14 mouse cellular contexts compared by ENCODE assay signal in the genomic region with DNA sequence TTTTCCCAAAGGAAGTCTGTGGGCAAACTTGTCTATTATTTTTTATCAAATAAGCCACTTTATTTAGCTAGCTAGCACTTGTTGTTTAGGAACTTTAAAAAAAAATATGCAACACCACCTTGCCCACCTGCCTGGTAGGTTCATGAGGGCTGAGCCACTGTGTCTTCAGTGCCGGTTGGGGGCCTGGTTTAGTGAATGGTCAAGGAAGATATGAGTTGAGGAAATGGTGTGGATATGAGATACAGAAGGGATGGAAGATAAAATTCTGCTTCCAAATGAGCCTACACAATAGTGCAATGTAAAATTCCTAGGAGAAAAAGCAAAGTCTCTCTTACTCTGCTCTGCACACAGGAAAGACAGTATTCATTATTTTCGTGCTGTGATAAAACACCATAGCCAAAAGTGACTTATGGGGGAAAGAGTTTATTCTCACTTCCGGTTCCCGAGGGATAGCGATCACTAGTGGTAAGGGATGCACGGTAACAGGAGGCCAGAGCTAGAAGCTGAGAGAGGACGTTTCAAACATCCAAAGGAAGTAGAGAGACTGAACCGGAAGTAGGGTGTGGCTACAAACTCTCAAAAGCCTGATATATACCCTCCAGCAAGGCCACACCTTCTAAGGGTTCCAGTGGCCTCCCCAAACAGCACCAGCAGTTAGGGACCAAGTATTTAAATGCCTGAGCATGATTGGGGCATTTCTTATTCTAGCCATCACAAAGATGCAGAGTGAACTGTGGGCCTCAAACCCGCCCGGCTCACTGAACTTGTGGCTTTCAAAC. TPM values are rescaled to one million over a fixed set of nuclear protein-coding genes. Genes with fewer than 3 reads are reported as not detected.
DNase-seq lines count a peak whose midpoint lies in the region; ATAC-seq and TF ChIP-seq lines count a peak whose summit lies in the region.
"Had no signal": no experiment of that assay in that cellular context is flagged by ENCODE, and none has a peak within 500 bp of the region (broad histone marks: within the 10 kb centered on the region; RNA-seq: fewer than 3 reads in every experiment).

No protein-coding gene starts in this region.

- H3K4me1 ChIP-seq in kidney, adult 2 months (ENCODE audit: control insufficient read depth, insufficient read depth, low read length): no peaks in the 10 kb centered on the region
- H3K4me1 ChIP-seq in MEL (ENCODE audit: control insufficient read depth in 1 of 2, insufficient read depth in 2 of 2, low read length in 2 of 2): peaks cover 0 to 4% of the 10 kb centered on the region in 2 experiments; a peak in 1 of 4 replicates
- H3K4me1 ChIP-seq in liver, embryonic 15.5 days (replicated peaks): peaks cover 54% of the 10 kb centered on the region
- H3K4me1 ChIP-seq: hindbrain, embryonic 12.5 days had no signal

- H3K9ac ChIP-seq in MEL (ENCODE audit: control insufficient read depth, low read depth, low read length, poor library complexity, severe bottlenecking): no peak overlapping the region
- no peak overlapping the region; the same call in 1 of the 2 replicates for H3K9ac ChIP-seq in liver, embryonic 15.5 days
- H3K9ac ChIP-seq: forebrain, postnatal 0 days; hindbrain, embryonic 12.5 days; intestine, embryonic 15.5 days had no signal

- TF ChIP-seq EP300 in MEL (IDR thresholded peaks at IDR 0.05; ENCODE audit: low read depth in 1 of 2, low read length in 2 of 2): no peak

- TF ChIP-seq POLR2A in kidney, adult 2 months (IDR thresholded peaks at IDR 0.05; ENCODE audit: low read depth, low read length): no peak
- no peak for TF ChIP-seq POLR2A in MEL (IDR thresholded peaks at IDR 0.05; ENCODE audit: control insufficient read depth in 1 of 2, insufficient read depth in 1 of 2, low read depth in 1 of 2, low read length in 2 of 2, poor library complexity in 1 of 2)

- H3K27ac ChIP-seq in kidney, adult 2 months (ENCODE audit: insufficient read depth, low read depth, low read length): peak overlapping the region; percentile 52; the same call in 1 of the 2 replicates
- no peak overlapping the region for H3K27ac ChIP-seq in MEL (ENCODE audit: control insufficient read depth, low read depth, low read length)
- peak overlapping the region; percentile 62 for H3K27ac ChIP-seq in liver, embryonic 15.5 days (replicated peaks)
- H3K27ac ChIP-seq: hindbrain, embryonic 12.5 days; intestine, embryonic 15.5 days had no signal

- no peak for TF ChIP-seq RAD21 in MEL (IDR thresholded peaks at IDR 0.05; ENCODE audit: low read depth, low read length)

- ATAC-seq in erythroblast, adult 5-6 weeks (replicated peaks; ENCODE audit: low FRiP score, poor library complexity, severe bottlenecking): peak; percentile 58
- peak; percentile 75 for ATAC-seq in liver, embryonic 15.5 days (ENCODE audit: insufficient read depth)
- ATAC-seq: forebrain, postnatal 0 days; intestine, embryonic 15.5 days had no signal

- no peaks in the 10 kb centered on the region for H3K27me3 ChIP-seq in kidney, adult 2 months (replicated peaks; ENCODE audit: control insufficient read depth, insufficient read depth, low read length)
- H3K27me3 ChIP-seq in MEL (ENCODE audit: control insufficient read depth in 1 of 2, insufficient read depth in 2 of 2, low read length in 2 of 2): peaks cover 5 to 6% of the 10 kb centered on the region in 2 experiments
- no peaks in the 10 kb centered on the region for H3K27me3 ChIP-seq in liver, embryonic 15.5 days
- H3K27me3 ChIP-seq: hindbrain, embryonic 12.5 days; intestine, embryonic 15.5 days had no signal

- H3K4me3 ChIP-seq in kidney, adult 2 months (ENCODE audit: insufficient read depth, low read depth, low read length): no peak overlapping the region
- H3K4me3 ChIP-seq in MEL (ENCODE audit: control insufficient read depth in 1 of 2, insufficient read depth in 1 of 2, low read depth in 2 of 2, low read length in 2 of 2): no peak overlapping the region
- H3K4me3 ChIP-seq in liver, embryonic 15.5 days (replicated peaks): no peak overlapping the region
- H3K4me3 ChIP-seq: gastrocnemius, adult 2 months; hindbrain, embryonic 12.5 days; intestine, embryonic 15.5 days had no signal

- DNase-seq in kidney, adult 2 months: no peak
- no peak for DNase-seq in kidney, adult 18-20 months
- peak; percentile 20 for DNase-seq in MEL (ENCODE audit: low read depth, low spot score)
- no peak for DNase-seq in right cerebral cortex, postnatal 14 days
- no peak for DNase-seq in cerebellum, postnatal 36 days
- DNase-seq: adrenal gland, adult 2 months; cerebellum, adult 2 months; forebrain, postnatal 0 days; gastrocnemius, adult 2 months; lung, adult 2 months had no signal

- no peaks in the 10 kb centered on the region for H3K79me2 ChIP-seq in MEL (ENCODE audit: control insufficient read depth, insufficient read depth, low read length, poor library complexity)

- TF ChIP-seq CTCF in kidney, adult 2 months (conservative IDR thresholded peaks at IDR 0.05; ENCODE audit: insufficient read depth, insufficient read length, low read depth, low read length): no peak
- no peak for TF ChIP-seq CTCF in MEL (IDR thresholded peaks at IDR 0.05 in 2 of 3, conservative IDR thresholded peaks at IDR 0.05 in 1 of 3; ENCODE audit: control insufficient read depth in 1 of 3, insufficient read depth in 1 of 3, low read depth in 2 of 3, low read length in 3 of 3, poor library complexity in 1 of 3, severe bottlenecking in 1 of 3)

- 67% methylated on average over 10 of the region's 10 CpGs for WGBS in kidney, adult 2 months
- WGBS in liver, embryonic 15.5 days (ENCODE audit: insufficient replicate concordance): 46% methylated on average over 10 of the region's 10 CpGs

- no peaks in the 10 kb centered on the region for H3K36me3 ChIP-seq in kidney, adult 2 months (ENCODE audit: control insufficient read depth, insufficient read depth, low read length)
- H3K36me3 ChIP-seq in MEL (ENCODE audit: control insufficient read depth in 1 of 2, insufficient read depth in 2 of 2, low read length in 2 of 2): no peaks in the 10 kb centered on the region
- H3K36me3 ChIP-seq in liver, embryonic 15.5 days (replicated peaks): no peaks in the 10 kb centered on the region
- H3K36me3 ChIP-seq: hindbrain, embryonic 12.5 days; intestine, embryonic 15.5 days had no signal

- H3K4me2 ChIP-seq in liver, embryonic 15.5 days: peak overlapping the region; percentile 43
- H3K4me2 ChIP-seq: hindbrain, embryonic 12.5 days; intestine, embryonic 15.5 days had no signal

- H3K9me3 ChIP-seq in MEL (replicated peaks; ENCODE audit: insufficient read depth, low read length): no peaks in the 10 kb centered on the region
- H3K9me3 ChIP-seq in liver, embryonic 15.5 days (replicated peaks): no peaks in the 10 kb centered on the region
- H3K9me3 ChIP-seq: hindbrain, embryonic 12.5 days; intestine, embryonic 15.5 days had no signal

TF ChIP-seq in MEL, 35 proteins besides CTCF, POLR2A, EP300 and RAD21:
- TF ChIP-seq SMC3 (IDR thresholded peaks at IDR 0.05; ENCODE audit: low read depth, low read length): no peak
- no peak for TF ChIP-seq MYC (IDR thresholded peaks at IDR 0.05; ENCODE audit: low read depth, low read length)
- TF ChIP-seq TAL1 (IDR thresholded peaks at IDR 0.05; ENCODE audit: low read length): no peak
- no peak for TF ChIP-seq ZC3H11A (IDR thresholded peaks at IDR 0.05; ENCODE audit: low read depth, low read length)
- TF ChIP-seq RCOR1 (IDR thresholded peaks at IDR 0.05; ENCODE audit: low read depth, low read length): no peak
- no peak for TF ChIP-seq USF1 (IDR thresholded peaks at IDR 0.05; ENCODE audit: low read depth, low read length)
- no peak for TF ChIP-seq NRF1 (IDR thresholded peaks at IDR 0.05; ENCODE audit: insufficient read depth, low read depth, low read length, poor library complexity, severe bottlenecking)
- no peak for TF ChIP-seq ETS1 (IDR thresholded peaks at IDR 0.05; ENCODE audit: low read depth, low read length)
- TF ChIP-seq MYB (IDR thresholded peaks at IDR 0.05; ENCODE audit: low read depth, low read length): no peak
- TF ChIP-seq BHLHE40 (IDR thresholded peaks at IDR 0.05; ENCODE audit: borderline replicate concordance, low read depth, low read length): no peak
- no peak for TF ChIP-seq CHD1 (IDR thresholded peaks at IDR 0.05; ENCODE audit: low read depth, low read length)
- TF ChIP-seq MAFK (IDR thresholded peaks at IDR 0.05; ENCODE audit: borderline replicate concordance, low read depth, low read length): no peak
- no peak for TF ChIP-seq JUND (IDR thresholded peaks at IDR 0.05; ENCODE audit: low read depth, low read length)
- TF ChIP-seq TCF12 (IDR thresholded peaks at IDR 0.05; ENCODE audit: low read depth, low read length): no peak
- TF ChIP-seq MXI1 (IDR thresholded peaks at IDR 0.05; ENCODE audit: low read depth, low read length): no peak
- TF ChIP-seq POLR2AphosphoS5 (IDR thresholded peaks at IDR 0.05; ENCODE audit: borderline replicate concordance, low read depth, low read length): no peak
- TF ChIP-seq ELF1 (IDR thresholded peaks at IDR 0.05; ENCODE audit: low read depth, low read length): no peak
- TF ChIP-seq ZNF384 (IDR thresholded peaks at IDR 0.05; ENCODE audit: low read depth, low read length): no peak
- no peak for TF ChIP-seq HCFC1 (IDR thresholded peaks at IDR 0.05; ENCODE audit: low read depth, low read length)
- TF ChIP-seq MAX (IDR thresholded peaks at IDR 0.05; ENCODE audit: low read length): no peak

RNA-seq across cellular contexts. Expression of gene Dlg1, which starts 53.7 kb away (rescaled TPM):
- polyA plus RNA-seq in kidney, adult 2 months (2012; rRNA removed): 20.4 and 24.6 TPM in 2 replicates
- total RNA-seq in MEL (2012; rRNA removed): 24.9 and 25.7 TPM in 2 replicates
- 10 to 100 TPM; 33.9 to 74.6 TPM for polyA plus RNA-seq in MEL (2012; ENCODE audit: insufficient read depth in 1 of 2, insufficient read length in 2 of 2, low read depth in 1 of 2, low replicate concordance in 2 of 2, missing spikeins in 1 of 2)
- 4.8 and 28.6 TPM in 2 replicates for total RNA-seq in erythroblast, adult 5-6 weeks (2015; ENCODE audit: low replicate concordance)
- total RNA-seq in erythroblast, adult 5-6 weeks (2017; ENCODE audit: low replicate concordance): 13.3 and 21.6 TPM in 2 replicates
- 6.6 and 7.6 TPM in 2 replicates for polyA plus RNA-seq in liver, embryonic 15.5 days (2015; fragmentation: Nextera tagmentation; extraction: Ambion mirVana)
